Mouse (Mus musculus) right cerebral cortex, adult 2 months (tissue): ENCODE measurements around the gene Tgfb1.

Experiments used
- DNase-seq, 2 experiments: peaks; one replicate each; pipeline ENCODE4 v3.0.0; 2021 to 2022; ENCODE audit warnings: low spot score in 2 of 2

Tgfb1 gene

GRCm38 (mm10) chr7:25675405-25675804 lies 11.4 kb upstream of the Tgfb1 start:
- DNase-seq, result no peak

DNA sequence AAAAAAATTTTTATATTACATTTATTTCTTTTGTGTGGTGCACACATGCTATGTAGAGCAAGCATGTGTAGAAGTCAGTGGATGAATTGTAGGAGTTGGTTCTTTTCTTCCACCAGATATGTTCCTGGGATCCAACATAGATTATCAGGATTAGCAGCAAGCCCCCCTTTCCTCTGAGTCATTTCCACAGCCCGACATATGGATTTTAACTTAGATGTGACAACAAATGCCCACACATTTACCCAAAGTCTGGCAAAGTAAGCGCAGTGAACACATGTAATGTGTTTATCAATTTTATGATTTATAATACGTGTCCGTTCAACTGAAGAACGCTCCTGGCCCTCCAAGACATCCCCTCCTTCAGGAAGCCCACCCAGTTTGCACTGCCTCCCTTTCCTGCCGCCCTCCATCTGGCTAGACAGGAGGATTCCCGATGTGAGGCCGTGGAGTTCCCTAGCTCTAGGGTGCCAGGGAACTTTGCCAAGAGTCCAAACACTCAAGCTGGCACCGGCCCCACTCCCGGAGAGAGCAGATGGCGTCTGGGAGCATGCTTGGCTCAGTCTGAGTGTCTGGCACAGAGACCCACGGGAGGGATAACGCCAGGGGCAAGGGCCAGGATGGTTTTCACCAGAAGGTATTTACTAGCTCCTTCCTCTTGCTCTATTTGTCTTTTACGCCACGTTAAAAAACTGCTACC lies 10.6 kb upstream of the Tgfb1 start:
- DNase-seq, result peak; percentile 92 to 94

- no peak for DNase-seq
These were observed 9.8 kb upstream of the Tgfb1 start for GRCm38 (mm10) chr7:25677013-25677412.

GRCm38 (mm10) chr7:25679971-25680370 lies 6.8 kb upstream of the Tgfb1 start:
- no peak for DNase-seq

DNA sequence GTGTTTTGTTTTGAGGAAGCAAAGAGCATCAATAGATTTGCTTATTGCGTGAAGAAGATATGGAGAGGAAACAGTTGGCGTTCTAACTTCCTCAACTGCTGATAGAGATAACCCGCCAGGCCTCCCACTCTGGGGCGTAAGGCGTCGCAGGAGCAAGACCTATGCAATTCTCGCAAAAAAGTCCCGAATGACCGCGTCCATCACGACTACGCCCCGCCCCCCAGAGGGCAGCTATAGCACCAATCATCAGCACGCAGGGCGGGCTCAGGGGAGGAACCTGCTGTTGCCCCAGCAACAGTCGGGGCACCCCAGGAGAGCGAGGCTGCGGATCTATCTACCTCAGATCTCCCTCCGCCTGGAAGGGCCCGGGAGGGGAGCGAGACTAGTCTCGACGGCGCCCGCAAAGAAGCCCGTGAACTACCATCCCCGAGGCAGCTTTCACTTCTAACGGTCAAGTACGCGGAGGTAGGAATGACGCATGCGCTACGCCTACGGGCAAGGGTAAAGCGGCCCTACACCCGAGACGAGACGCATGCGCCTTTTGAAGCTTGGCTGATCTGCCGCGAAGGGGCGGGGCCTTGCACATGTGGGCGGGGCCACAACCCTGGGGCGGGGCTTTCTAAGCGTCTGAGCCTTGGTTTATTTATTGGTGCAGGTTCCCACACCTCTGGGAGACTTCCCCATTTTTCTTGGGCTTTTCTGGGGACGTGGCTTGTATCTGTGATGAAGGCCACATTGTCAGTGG lies 6.1 kb upstream of the Tgfb1 start, which contains the start of gene B9d2:
Gene B9d2 (plus strand): TSS at position 267 of the 745 bp plus-strand sequence.
- DNase-seq, result peak; percentile 92 to 97

DNA sequence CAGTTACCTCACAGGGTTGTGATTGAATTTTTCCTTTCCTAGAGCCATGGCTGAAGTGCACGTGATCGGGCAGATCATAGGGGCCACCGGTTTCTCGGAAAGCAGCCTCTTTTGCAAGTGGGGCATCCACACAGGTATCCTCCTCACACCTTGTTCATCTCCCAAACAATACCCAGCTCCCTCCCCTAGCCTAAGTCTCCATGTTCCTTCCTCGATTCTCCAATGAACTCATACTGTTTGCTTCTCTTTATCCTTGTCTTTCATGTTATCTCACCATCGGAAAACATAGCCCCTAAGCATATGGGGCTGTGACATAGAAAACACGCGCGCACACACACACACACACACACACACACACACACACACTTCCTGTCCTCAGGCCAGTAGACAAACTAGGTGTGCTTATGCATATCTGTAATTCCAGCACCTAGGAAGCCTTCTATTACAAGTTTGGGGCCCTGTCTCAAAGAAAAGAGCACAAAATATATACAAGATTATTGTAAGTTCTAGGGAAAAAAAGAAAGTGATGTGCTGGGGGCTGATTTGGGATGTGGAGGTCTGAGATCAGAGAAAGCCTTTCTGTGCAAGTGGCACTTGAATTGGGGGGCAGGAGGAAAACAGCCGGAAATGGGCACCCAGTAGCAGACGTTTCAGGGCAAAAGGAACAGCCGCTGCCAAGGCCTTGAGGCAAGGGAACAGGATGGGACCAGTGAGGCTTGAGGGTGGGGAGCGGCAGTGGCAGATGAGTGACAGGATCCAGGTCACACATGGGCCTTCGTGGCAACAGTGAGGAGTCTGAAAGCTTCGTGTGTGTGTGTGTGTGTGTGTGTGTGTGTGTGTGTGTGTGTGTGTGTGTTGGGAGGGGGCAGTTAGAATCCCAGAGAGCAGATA lies 5.2 kb upstream of the Tgfb1 start:
- DNase-seq, result no peak

DNA sequence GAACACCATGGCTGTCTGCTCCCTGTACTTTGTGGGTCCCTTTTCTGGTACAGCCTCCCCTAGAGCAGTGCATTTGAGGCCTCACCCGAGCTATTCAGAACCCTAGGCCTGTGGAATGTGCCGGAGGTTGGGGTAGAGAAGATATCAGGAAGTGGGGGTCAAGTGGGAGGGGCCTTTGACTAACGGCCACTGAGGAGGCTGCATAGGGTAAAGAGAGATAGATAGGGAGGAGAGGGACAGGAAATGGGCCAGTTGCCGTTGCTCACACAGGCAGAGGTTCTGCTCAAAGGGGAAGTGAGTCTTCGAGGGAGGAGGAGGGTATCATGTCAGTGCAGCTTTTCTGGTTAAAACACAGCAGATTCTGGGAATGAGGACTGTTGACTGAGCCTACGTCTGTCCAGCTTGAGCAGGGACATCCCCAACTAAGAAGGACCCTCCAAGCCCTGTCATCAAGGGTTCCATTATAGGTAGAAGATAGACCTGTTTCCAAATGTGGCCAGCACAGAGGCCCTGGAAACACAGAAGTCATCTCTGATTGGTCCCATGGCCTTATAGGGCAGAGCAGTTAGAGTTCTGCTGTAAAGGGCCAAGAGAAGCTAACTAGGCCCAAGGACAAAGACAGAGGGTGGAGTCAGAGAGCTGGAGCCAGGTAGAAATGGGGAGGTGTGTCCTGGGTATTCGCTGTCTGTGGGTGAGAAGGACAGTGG lies 3.2 kb upstream of the Tgfb1 start:
- DNase-seq, result no peak

- DNase-seq, result no peak
These were observed 2.1 kb upstream of the Tgfb1 start for GRCm38 (mm10) chr7:25684659-25685058.

DNA sequence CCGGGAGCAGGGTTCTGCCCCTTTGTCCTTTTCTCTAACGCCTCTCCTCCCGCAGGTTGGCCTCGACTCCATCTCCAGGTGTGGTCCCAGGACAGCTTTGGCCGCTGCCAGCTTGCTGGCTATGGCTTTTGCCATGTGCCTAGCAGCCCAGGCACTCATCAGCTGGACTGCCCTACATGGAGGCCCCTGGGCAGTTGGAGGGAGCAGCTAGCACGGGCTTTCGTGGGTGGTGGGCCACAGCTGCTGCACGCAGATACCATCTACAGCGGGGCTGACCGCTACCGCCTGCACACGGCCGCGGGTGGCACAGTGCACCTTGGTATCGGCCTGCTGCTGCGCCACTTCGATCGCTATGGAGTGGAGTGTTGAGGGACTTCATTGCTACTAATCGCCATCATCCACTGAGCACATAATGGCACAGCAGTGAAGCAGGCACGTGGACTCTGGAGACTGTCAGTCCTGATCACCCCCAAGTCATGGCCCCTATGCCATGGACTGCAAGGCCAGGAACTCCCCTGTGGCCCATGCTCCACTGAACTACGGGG lies 804 bp upstream of the Tgfb1 start:
- DNase-seq, result no peak

DNA sequence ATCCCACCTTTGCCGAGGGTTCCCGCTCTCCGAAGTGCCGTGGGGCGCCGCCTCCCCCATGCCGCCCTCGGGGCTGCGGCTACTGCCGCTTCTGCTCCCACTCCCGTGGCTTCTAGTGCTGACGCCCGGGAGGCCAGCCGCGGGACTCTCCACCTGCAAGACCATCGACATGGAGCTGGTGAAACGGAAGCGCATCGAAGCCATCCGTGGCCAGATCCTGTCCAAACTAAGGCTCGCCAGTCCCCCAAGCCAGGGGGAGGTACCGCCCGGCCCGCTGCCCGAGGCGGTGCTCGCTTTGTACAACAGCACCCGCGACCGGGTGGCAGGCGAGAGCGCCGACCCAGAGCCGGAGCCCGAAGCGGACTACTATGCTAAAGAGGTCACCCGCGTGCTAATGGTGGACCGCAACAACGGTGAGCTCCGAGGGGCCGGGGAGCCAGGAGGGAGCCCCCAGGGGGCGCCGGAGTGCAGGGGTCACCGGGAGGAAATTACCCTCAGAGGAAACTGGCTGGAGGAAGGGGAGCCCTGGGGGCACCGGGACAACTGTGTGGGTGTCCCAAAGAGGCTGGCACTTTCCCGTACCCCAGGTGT lies 1.1 kb downstream of the Tgfb1 start:
- DNase-seq, result no peak

DNA sequence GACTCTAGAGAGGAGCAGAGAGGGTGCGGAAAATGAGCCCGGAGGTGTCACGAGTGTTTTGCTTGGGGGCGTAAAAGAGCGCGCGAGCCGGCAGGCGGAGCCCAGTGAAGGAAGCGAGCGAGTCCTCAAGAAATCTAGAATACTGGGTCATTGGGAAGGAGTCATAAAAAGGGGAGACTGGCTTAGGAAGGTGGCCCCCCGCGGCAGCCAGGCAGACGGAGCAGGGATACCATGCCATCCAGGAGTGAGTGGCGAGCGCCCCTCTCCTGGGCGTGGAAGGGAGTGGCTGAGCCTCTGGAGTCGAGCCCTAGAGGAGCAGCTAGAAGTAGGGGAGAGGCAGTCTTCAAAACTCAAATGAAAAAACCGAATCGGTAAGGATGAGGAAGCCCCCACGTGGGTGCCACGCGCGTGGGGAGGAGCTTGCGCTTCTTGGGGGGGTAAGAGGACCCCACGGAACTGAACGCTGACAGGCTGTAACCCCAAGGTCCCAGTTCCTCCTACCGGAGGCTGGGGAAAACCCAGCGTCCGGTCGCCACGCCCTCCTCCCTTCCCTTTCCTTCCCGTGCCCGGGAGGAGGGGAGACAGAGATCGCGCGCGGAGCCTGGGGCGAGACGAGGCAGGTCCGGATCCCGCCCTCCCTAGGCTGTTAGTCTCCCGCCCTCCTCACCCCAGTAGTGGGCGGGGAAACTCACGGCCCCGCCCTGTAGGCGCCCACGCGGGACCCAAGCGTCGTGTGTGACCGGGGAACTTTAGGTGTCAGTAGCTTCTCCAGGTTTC lies 2.2 kb downstream of the Tgfb1 start:
- DNase-seq, result no peak

- DNase-seq, result no peak
These were observed 2.8 kb downstream of the Tgfb1 start for GRCm38 (mm10) chr7:25689603-25690021.

DNA sequence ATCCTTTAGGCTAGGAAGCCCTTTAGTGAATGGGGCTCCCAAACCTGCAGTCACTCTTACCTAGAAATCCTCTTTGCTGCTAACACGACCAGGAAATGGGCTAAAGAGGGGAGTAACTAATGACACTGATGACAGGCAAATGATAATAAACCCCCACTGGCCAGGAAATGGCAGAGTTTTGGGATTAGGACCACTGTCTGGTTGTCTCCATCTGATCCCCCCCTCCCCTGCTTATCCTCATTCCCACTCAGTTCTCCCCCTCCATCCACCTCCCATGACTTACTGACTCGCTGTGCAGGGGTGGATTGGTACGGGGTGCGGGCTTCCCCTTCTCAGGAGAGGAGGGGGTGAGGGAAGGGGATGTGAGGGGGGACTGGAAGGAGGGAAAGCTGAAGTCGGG lies 3.2 kb downstream of the Tgfb1 start:
- no peak for DNase-seq

DNA sequence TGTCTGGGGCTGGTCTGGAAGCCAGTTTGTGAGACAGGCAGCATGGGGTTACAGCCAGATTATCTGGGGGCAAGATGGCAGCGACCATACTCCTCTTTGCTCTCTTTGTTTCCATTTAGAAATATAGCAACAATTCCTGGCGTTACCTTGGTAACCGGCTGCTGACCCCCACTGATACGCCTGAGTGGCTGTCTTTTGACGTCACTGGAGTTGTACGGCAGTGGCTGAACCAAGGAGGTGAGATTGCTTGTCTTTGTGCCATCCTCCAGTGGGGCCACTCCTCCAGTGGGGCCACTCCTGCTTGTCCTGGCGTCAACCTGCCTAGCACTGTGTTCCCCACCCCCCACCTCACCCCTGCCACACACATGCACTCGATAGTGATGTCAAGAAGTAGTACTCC lies 7.3 kb downstream of the Tgfb1 start:
- no peak for DNase-seq

DNA sequence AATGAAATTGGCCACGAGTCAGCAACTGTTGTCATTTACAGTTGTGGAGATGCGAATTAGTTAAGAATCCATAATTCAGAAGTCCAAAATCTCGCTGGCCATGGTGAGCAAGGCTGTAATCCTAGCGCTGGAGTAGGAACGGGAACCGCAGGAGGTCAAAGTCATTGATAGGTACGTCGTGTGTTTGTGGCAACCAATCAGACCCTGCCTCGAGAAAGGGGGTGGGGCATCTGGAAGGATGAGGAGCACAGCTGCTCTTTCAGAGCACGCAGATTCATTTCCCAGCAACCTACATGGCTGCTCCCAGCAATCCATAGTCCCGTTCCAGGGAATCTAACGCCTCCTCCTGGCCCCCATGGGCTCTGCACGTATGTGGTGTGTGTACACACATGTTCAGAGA lies 13.0 kb downstream of the Tgfb1 start:
- DNase-seq, result no peak

- DNase-seq, result no peak
These were observed 13.9 kb downstream of the Tgfb1 start for GRCm38 (mm10) chr7:25700732-25701131.

- no peak for DNase-seq
These were observed 15.5 kb downstream of the Tgfb1 start for GRCm38 (mm10) chr7:25702350-25702749.

- DNase-seq, result no peak
These were observed 17.1 kb downstream of the Tgfb1 start for GRCm38 (mm10) chr7:25703793-25704494.

DNA sequence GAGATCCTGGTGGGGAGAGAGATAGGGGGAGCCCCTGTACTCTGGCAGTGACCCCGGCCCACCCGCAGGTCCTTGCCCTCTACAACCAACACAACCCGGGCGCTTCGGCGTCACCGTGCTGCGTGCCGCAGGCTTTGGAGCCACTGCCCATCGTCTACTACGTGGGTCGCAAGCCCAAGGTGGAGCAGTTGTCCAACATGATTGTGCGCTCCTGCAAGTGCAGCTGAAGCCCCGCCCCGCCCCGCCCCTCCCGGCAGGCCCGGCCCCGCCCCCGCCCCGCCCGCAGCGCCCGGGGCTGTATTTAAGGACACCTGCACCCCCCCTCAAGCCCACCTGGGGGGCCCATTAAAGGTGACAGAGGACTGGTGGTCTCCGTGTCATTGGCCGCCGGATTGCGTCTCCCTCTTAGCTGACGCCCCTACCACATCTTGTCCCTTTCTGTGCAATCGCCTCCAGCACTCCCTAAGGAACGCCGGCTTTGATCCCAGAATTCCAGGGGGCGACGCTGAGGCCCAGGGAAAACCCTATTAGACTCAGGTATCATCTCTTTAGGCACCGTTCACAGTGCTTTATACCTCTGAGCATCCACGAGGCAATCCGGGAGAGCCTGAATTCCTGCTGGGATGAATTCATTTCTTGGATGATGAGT lies 18.0 kb downstream of the Tgfb1 start:
- DNase-seq, result no peak
